Mouse (Mus musculus) midbrain, embryonic 10.5 days (tissue): ENCODE results near the gene Erc2. TPM values are rescaled to one million over a fixed set of nuclear protein-coding genes. Genes with fewer than 3 reads are reported as not detected.

Experiments
- DNase-seq: peaks from one replicate; pipeline ENCODE4 v3.0.0-alpha.2; 2017; ENCODE audit warnings: low spot score
- H3K27ac ChIP-seq: fragments of 300-500 bp; sonication (generic); replicated peaks from 2 replicates; pipeline ENCODE4 v1.5.1; 2016; ENCODE audit warnings: mild to moderate bottlenecking
- H3K27me3 ChIP-seq: fragments of 300-500 bp; sonication (generic); 2 replicates; pipeline ENCODE4 v1.6.1; 2016; ENCODE audit warnings: low read depth, mild to moderate bottlenecking; ENCODE audit not compliant: poor library complexity, severe bottlenecking
- H3K36me3 ChIP-seq: fragments of 300-500 bp; sonication (generic); 2 replicates; pipeline ENCODE4 v1.6.1; 2016; ENCODE audit warnings: mild to moderate bottlenecking, moderate library complexity
- H3K4me1 ChIP-seq: fragments of 300-500 bp; sonication (generic); 2 replicates; pipeline ENCODE4 v1.6.1; 2016
- H3K4me3 ChIP-seq: fragments of 300-500 bp; sonication (generic); 2 replicates; pipeline ENCODE4 v1.5.1; 2016; ENCODE audit warnings: mild to moderate bottlenecking, moderate library complexity
- H3K9me3 ChIP-seq: fragments of 300-500 bp; sonication (generic); replicated peaks from 2 replicates; pipeline ENCODE4 v1.6.1; 2016; ENCODE audit warnings: mild to moderate bottlenecking
- WGBS: fragments of 180-500 bp; shearing (Covaris S2); methylation state at CpG from one replicate; pipeline ENCODE4 v1.1.7; 2016; 5-methylcytosine and 5-hydroxymethylcytosine counted together
- polyA plus RNA-seq: library from polyadenylated mRNA; unstranded; fragments of >200 nt; fragmentation: Nextera tagmentation; extraction: Ambion mirVana; gene quantifications from 2 replicates; pipeline ENCODE4 v1.2.1, GENCODE M21; 2016

Gene Erc2
- polyA plus RNA-seq, 1 experiment from 2014 or later: 9.2 TPM

GRCm38 (mm10) chr14:28409796-28410347, 787.6 kb downstream of the Erc2 start:
- H3K4me3 ChIP-seq: no peak overlapping the region
- H3K27me3 ChIP-seq: peaks cover 29% of the 10 kb centered on the region; the same call in 1 of the 2 replicates
- no peak for DNase-seq
- no peak overlapping the region for H3K27ac ChIP-seq
- no peaks in the 10 kb centered on the region for H3K36me3 ChIP-seq
- H3K4me1 ChIP-seq: peaks cover 11% of the 10 kb centered on the region
- H3K9me3 ChIP-seq: no peaks in the 10 kb centered on the region
- 92% methylated on average over 4 of the region's 4 CpGs for WGBS

GRCm38 (mm10) chr14:28410789-28411225, 788.6 kb downstream of the Erc2 start:
- WGBS: 89% methylated on average over 13 of the region's 13 CpGs
- Histone ChIP-seq H3K4me1 (peaks cover 11% of the 10 kb centered on the region), H3K4me3 (no peak overlapping the region), H3K9me3 (no peaks in the 10 kb centered on the region), H3K27me3 (peaks cover 34% of the 10 kb centered on the region; the same call in 1 of the 2 replicates), H3K27ac (no peak overlapping the region), H3K36me3 (no peaks in the 10 kb centered on the region)
- no peak for DNase-seq

- Histone ChIP-seq H3K4me3 (no peak overlapping the region), H3K9me3 (no peaks in the 10 kb centered on the region), H3K27ac (peak overlapping the region; percentile 33; the same call in 1 of the 2 replicates), H3K27me3 (peaks cover 44% of the 10 kb centered on the region; the same call in 1 of the 2 replicates), H3K36me3 (no peaks in the 10 kb centered on the region), H3K4me1 (peaks cover 19% of the 10 kb centered on the region)
- no peak for DNase-seq
- WGBS: 72% methylated on average over 8 of the region's 8 CpGs
Observed at GRCm38 (mm10) chr14:28412252-28412995, 790.2 kb downstream of the Erc2 start.

GRCm38 (mm10) chr14:28413516-28413915, 791.3 kb downstream of the Erc2 start:
- WGBS: 90% methylated on average over 7 of the region's 7 CpGs

GRCm38 (mm10) chr14:28417019-28417418, 794.8 kb downstream of the Erc2 start:
- Histone ChIP-seq H3K27me3 (peaks cover 45% of the 10 kb centered on the region; the same call in 1 of the 2 replicates), H3K36me3 (no peaks in the 10 kb centered on the region), H3K4me3 (no peak overlapping the region), H3K27ac (peak overlapping the region; percentile 55; the same call in 1 of the 2 replicates), H3K4me1 (peaks cover 23% of the 10 kb centered on the region), H3K9me3 (no peaks in the 10 kb centered on the region)
- no peak for DNase-seq
- WGBS: 34% methylated on average over 8 of the region's 8 CpGs

More at GRCm38 (mm10) chr14:28413516-28413915, 791.3 kb downstream of the Erc2 start:
- Histone ChIP-seq H3K27ac (no peak overlapping the region), H3K27me3 (peaks cover 47% of the 10 kb centered on the region; the same call in 1 of the 2 replicates), H3K36me3 (no peaks in the 10 kb centered on the region), H3K4me1 (peaks cover 23% of the 10 kb centered on the region), H3K4me3 (no peak overlapping the region), H3K9me3 (no peaks in the 10 kb centered on the region)
- no peak for DNase-seq

- Histone ChIP-seq H3K27ac (no peak overlapping the region), H3K36me3 (no peaks in the 10 kb centered on the region), H3K27me3 (peaks cover 39% of the 10 kb centered on the region; the same call in 1 of the 2 replicates), H3K9me3 (no peaks in the 10 kb centered on the region), H3K4me3 (no peak overlapping the region), H3K4me1 (peaks cover 12% of the 10 kb centered on the region)
- DNase-seq: peak; percentile 8
- WGBS: 73% methylated on average over 4 of the region's 4 CpGs
Observed at GRCm38 (mm10) chr14:28418497-28418896, 796.3 kb downstream of the Erc2 start.

GRCm38 (mm10) chr14:28419188-28419587, 797.0 kb downstream of the Erc2 start:
- 81% methylated on average over 9 of the region's 9 CpGs for WGBS
- Histone ChIP-seq H3K9me3 (no peaks in the 10 kb centered on the region), H3K27me3 (peaks cover 38% of the 10 kb centered on the region; the same call in 1 of the 2 replicates), H3K27ac (no peak overlapping the region), H3K36me3 (no peaks in the 10 kb centered on the region), H3K4me1 (peaks cover 12% of the 10 kb centered on the region), H3K4me3 (no peak overlapping the region)
- peak; percentile 8 for DNase-seq

GRCm38 (mm10) chr14:28420596-28420995, 798.4 kb downstream of the Erc2 start:
- H3K4me1 ChIP-seq: peaks cover 12% of the 10 kb centered on the region
- DNase-seq: no peak
- WGBS: 92% methylated on average over 11 of the region's 11 CpGs
- peaks cover 29% of the 10 kb centered on the region; the same call in 1 of the 2 replicates for H3K27me3 ChIP-seq
- no peak overlapping the region for H3K27ac ChIP-seq
- no peaks in the 10 kb centered on the region for H3K9me3 ChIP-seq
- H3K36me3 ChIP-seq: no peaks in the 10 kb centered on the region
- no peak overlapping the region for H3K4me3 ChIP-seq

GRCm38 (mm10) chr14:28426610-28427009, 804.4 kb downstream of the Erc2 start:
- Histone ChIP-seq H3K4me3 (no peak overlapping the region), H3K4me1 (no peaks in the 10 kb centered on the region), H3K27me3 (no peaks in the 10 kb centered on the region), H3K36me3 (no peaks in the 10 kb centered on the region), H3K9me3 (no peaks in the 10 kb centered on the region), H3K27ac (no peak overlapping the region)
- WGBS: 86% methylated on average over 2 of the region's 2 CpGs
- no peak for DNase-seq

GRCm38 (mm10) chr14:28431703-28432309, 809.6 kb downstream of the Erc2 start:
- Histone ChIP-seq H3K27ac (no peak overlapping the region), H3K9me3 (no peaks in the 10 kb centered on the region), H3K36me3 (no peaks in the 10 kb centered on the region), H3K4me1 (no peaks in the 10 kb centered on the region), H3K27me3 (no peaks in the 10 kb centered on the region), H3K4me3 (no peak overlapping the region)
- no peak for DNase-seq
- 84% methylated on average over 7 of the region's 7 CpGs for WGBS

GRCm38 (mm10) chr14:28434996-28435395, 812.8 kb downstream of the Erc2 start:
- H3K27ac ChIP-seq: no peak overlapping the region
- 75% methylated on average over 7 of the region's 7 CpGs for WGBS
- no peak for DNase-seq
- no peak overlapping the region for H3K4me3 ChIP-seq
- no peaks in the 10 kb centered on the region; the same call in 1 of the 2 replicates for H3K27me3 ChIP-seq
- H3K36me3 ChIP-seq: no peaks in the 10 kb centered on the region
- no peaks in the 10 kb centered on the region for H3K9me3 ChIP-seq
- peaks cover 4% of the 10 kb centered on the region; the same call in 1 of the 2 replicates for H3K4me1 ChIP-seq

GRCm38 (mm10) chr14:28439171-28439570, 816.9 kb downstream of the Erc2 start:
- Histone ChIP-seq H3K4me1 (peaks cover 21% of the 10 kb centered on the region), H3K27ac (no peak overlapping the region), H3K9me3 (no peaks in the 10 kb centered on the region), H3K4me3 (no peak overlapping the region), H3K27me3 (peaks cover 32% of the 10 kb centered on the region), H3K36me3 (no peaks in the 10 kb centered on the region)
- DNase-seq: no peak
- WGBS: 86% methylated on average over 6 of the region's 6 CpGs
